Comparison of ENCODE assay signal across 32 mouse cellular contexts in genomic region chr6:123258946-123259345, GRCm38 (mm10). TPM values are rescaled to one million over a fixed set of nuclear protein-coding genes. Genes with fewer than 3 reads are reported as not detected.
DNase-seq lines count a peak whose midpoint lies in the region; ATAC-seq and TF ChIP-seq lines count a peak whose summit lies in the region.
"Had no signal": no experiment of that assay in that cellular context is flagged by ENCODE, and none has a peak within 500 bp of the region (broad histone marks: within the 10 kb centered on the region; RNA-seq: fewer than 3 reads in every experiment).

No protein-coding gene starts in this region.

- H3K36me3 ChIP-seq in intestine, postnatal 0 days (ENCODE audit: control insufficient read depth, insufficient read depth), result no peaks in the 10 kb centered on the region
- H3K36me3 ChIP-seq in intestine, embryonic 15.5 days, result no peaks in the 10 kb centered on the region
- no peaks in the 10 kb centered on the region for H3K36me3 ChIP-seq in midbrain, embryonic 14.5 days (ENCODE audit: control insufficient read depth, insufficient read depth, low read length)
- no peaks in the 10 kb centered on the region for H3K36me3 ChIP-seq in midbrain, embryonic 13.5 days
- no peaks in the 10 kb centered on the region for H3K36me3 ChIP-seq in forebrain, embryonic 16.5 days (ENCODE audit: control insufficient read depth, insufficient read depth)
- H3K36me3 ChIP-seq in forebrain, embryonic 15.5 days, result no peaks in the 10 kb centered on the region
- H3K36me3 ChIP-seq: forebrain, embryonic 10.5 days; midbrain, embryonic 12.5 days; neural tube, embryonic 15.5 days; stomach, embryonic 15.5 days had no signal

- H3K4me3 ChIP-seq in intestine, postnatal 0 days (ENCODE audit: low read depth, low read length), result no peak overlapping the region
- no peak overlapping the region for H3K4me3 ChIP-seq in intestine, embryonic 15.5 days (replicated peaks)
- no peak overlapping the region for H3K4me3 ChIP-seq in midbrain, embryonic 14.5 days (replicated peaks; ENCODE audit: low read depth, low read length)
- no peak overlapping the region for H3K4me3 ChIP-seq in midbrain, embryonic 13.5 days (replicated peaks)
- H3K4me3 ChIP-seq in forebrain, embryonic 16.5 days (replicated peaks; ENCODE audit: low read length), result no peak overlapping the region
- no peak overlapping the region for H3K4me3 ChIP-seq in forebrain, embryonic 15.5 days
- H3K4me3 ChIP-seq: forebrain, embryonic 10.5 days; midbrain, embryonic 12.5 days; myocyte; neural tube, embryonic 15.5 days; stomach, embryonic 15.5 days had no signal

- H3K9me3 ChIP-seq in intestine, postnatal 0 days (ENCODE audit: control insufficient read depth), result no peaks in the 10 kb centered on the region
- H3K9me3 ChIP-seq in intestine, embryonic 15.5 days, result no peaks in the 10 kb centered on the region
- no peaks in the 10 kb centered on the region for H3K9me3 ChIP-seq in midbrain, embryonic 14.5 days (ENCODE audit: control insufficient read depth, low read length)
- H3K9me3 ChIP-seq in midbrain, embryonic 13.5 days, result peaks cover 3% of the 10 kb centered on the region; the same call in 1 of the 2 replicates
- no peaks in the 10 kb centered on the region for H3K9me3 ChIP-seq in forebrain, embryonic 16.5 days (ENCODE audit: control insufficient read depth, low read length)
- H3K9me3 ChIP-seq in forebrain, embryonic 15.5 days, result no peaks in the 10 kb centered on the region
- H3K9me3 ChIP-seq: forebrain, embryonic 10.5 days; midbrain, embryonic 12.5 days; neural tube, embryonic 15.5 days; stomach, embryonic 15.5 days had no signal

- WGBS in intestine, postnatal 0 days, result 77% methylated on average over 3 of the region's 3 CpGs
- WGBS in intestine, embryonic 15.5 days, result 68% methylated on average over 3 of the region's 3 CpGs
- 76% methylated on average over 3 of the region's 3 CpGs for WGBS in midbrain, embryonic 14.5 days
- WGBS in midbrain, embryonic 13.5 days, result 77% methylated on average over 3 of the region's 3 CpGs
- 79% methylated on average over 3 of the region's 3 CpGs for WGBS in forebrain, embryonic 16.5 days
- 85% methylated on average over 3 of the region's 3 CpGs for WGBS in forebrain, embryonic 15.5 days

- H3K4me2 ChIP-seq in intestine, postnatal 0 days (replicated peaks; ENCODE audit: low read depth), result no peak overlapping the region
- no peak overlapping the region for H3K4me2 ChIP-seq in intestine, embryonic 15.5 days (replicated peaks)
- no peak overlapping the region for H3K4me2 ChIP-seq in midbrain, embryonic 14.5 days (ENCODE audit: low read length)
- H3K4me2 ChIP-seq in midbrain, embryonic 13.5 days (replicated peaks), result no peak overlapping the region
- H3K4me2 ChIP-seq in forebrain, embryonic 16.5 days (ENCODE audit: low read length), result no peak overlapping the region
- H3K4me2 ChIP-seq in forebrain, embryonic 15.5 days (replicated peaks), result no peak overlapping the region
- H3K4me2 ChIP-seq: midbrain, embryonic 12.5 days; neural tube, embryonic 15.5 days; stomach, embryonic 15.5 days had no signal

- no peak overlapping the region for H3K9ac ChIP-seq in intestine, postnatal 0 days (ENCODE audit: low read depth, low read length)
- H3K9ac ChIP-seq in intestine, embryonic 15.5 days, result no peak overlapping the region
- H3K9ac ChIP-seq in midbrain, embryonic 14.5 days (replicated peaks; ENCODE audit: low read length), result no peak overlapping the region
- no peak overlapping the region for H3K9ac ChIP-seq in midbrain, embryonic 13.5 days (replicated peaks)
- H3K9ac ChIP-seq in forebrain, embryonic 16.5 days (replicated peaks; ENCODE audit: low read depth, low read length), result no peak overlapping the region
- H3K9ac ChIP-seq in forebrain, embryonic 15.5 days (replicated peaks), result no peak overlapping the region
- H3K9ac ChIP-seq: midbrain, embryonic 12.5 days; neural tube, embryonic 15.5 days; stomach, embryonic 15.5 days had no signal

- H3K27ac ChIP-seq in intestine, postnatal 0 days (ENCODE audit: low read depth, low read length), result no peak overlapping the region
- H3K27ac ChIP-seq in intestine, embryonic 15.5 days, result no peak overlapping the region
- H3K27ac ChIP-seq in midbrain, embryonic 14.5 days (replicated peaks; ENCODE audit: low read depth, low read length), result no peak overlapping the region
- no peak overlapping the region for H3K27ac ChIP-seq in midbrain, embryonic 13.5 days
- H3K27ac ChIP-seq in forebrain, embryonic 16.5 days (ENCODE audit: low read length), result no peak overlapping the region
- H3K27ac ChIP-seq in forebrain, embryonic 15.5 days (replicated peaks), result no peak overlapping the region
- H3K27ac ChIP-seq: forebrain, embryonic 10.5 days; midbrain, embryonic 12.5 days; neural tube, embryonic 15.5 days; stomach, embryonic 15.5 days had no signal

- DNase-seq in midbrain, embryonic 14.5 days, result peak; percentile 1
- no peak for DNase-seq in lung, postnatal 14 days
- DNase-seq: adrenal gland, postnatal 10 days; cerebellum, adult 11 months; cerebellum, postnatal 10 days; gastrocnemius, postnatal 25 days; kidney, adult 8-10 months; kidney, postnatal 25 days; lung, adult 18-20 months; right cerebral cortex, postnatal 25 days; thymus, adult 2 months had no signal

- ATAC-seq in intestine, postnatal 0 days, result no peak
- no peak for ATAC-seq in intestine, embryonic 15.5 days
- no peak for ATAC-seq in midbrain, embryonic 14.5 days (ENCODE audit: low FRiP score, low TSS enrichment)
- ATAC-seq in midbrain, embryonic 13.5 days, result no peak
- peak; percentile 57 for ATAC-seq in erythroblast, adult 5-6 weeks (replicated peaks; ENCODE audit: low FRiP score, poor library complexity, severe bottlenecking)
- ATAC-seq in forebrain, embryonic 16.5 days, result no peak
- no peak for ATAC-seq in forebrain, embryonic 15.5 days (replicated peaks)
- ATAC-seq: activated CD4-positive, CD25-positive, alpha-beta regulatory T cell, adult 4 months had no signal

- H3K4me1 ChIP-seq in intestine, postnatal 0 days (replicated peaks; ENCODE audit: control insufficient read depth, insufficient read depth, low read length), result no peaks in the 10 kb centered on the region
- H3K4me1 ChIP-seq in intestine, embryonic 15.5 days (replicated peaks), result no peaks in the 10 kb centered on the region
- H3K4me1 ChIP-seq in midbrain, embryonic 14.5 days (ENCODE audit: control insufficient read depth, insufficient read depth, low read length), result no peaks in the 10 kb centered on the region
- no peaks in the 10 kb centered on the region for H3K4me1 ChIP-seq in midbrain, embryonic 13.5 days (replicated peaks)
- H3K4me1 ChIP-seq in forebrain, embryonic 16.5 days (replicated peaks; ENCODE audit: control insufficient read depth, insufficient read depth, low read length), result no peaks in the 10 kb centered on the region
- H3K4me1 ChIP-seq in forebrain, embryonic 15.5 days, result no peaks in the 10 kb centered on the region
- H3K4me1 ChIP-seq: forebrain, embryonic 10.5 days; midbrain, embryonic 12.5 days; neural tube, embryonic 15.5 days; stomach, embryonic 15.5 days had no signal

- H3K27me3 ChIP-seq in intestine, postnatal 0 days (replicated peaks; ENCODE audit: control insufficient read depth, insufficient read depth, low read length), result no peaks in the 10 kb centered on the region
- H3K27me3 ChIP-seq in intestine, embryonic 15.5 days (replicated peaks), result no peaks in the 10 kb centered on the region
- H3K27me3 ChIP-seq in midbrain, embryonic 14.5 days (ENCODE audit: control insufficient read depth, insufficient read depth, low read length), result no peaks in the 10 kb centered on the region
- no peaks in the 10 kb centered on the region for H3K27me3 ChIP-seq in midbrain, embryonic 13.5 days
- no peaks in the 10 kb centered on the region for H3K27me3 ChIP-seq in forebrain, embryonic 16.5 days (replicated peaks; ENCODE audit: control insufficient read depth, insufficient read depth, low read length)
- no peaks in the 10 kb centered on the region for H3K27me3 ChIP-seq in forebrain, embryonic 15.5 days
- H3K27me3 ChIP-seq: midbrain, embryonic 12.5 days; neural tube, embryonic 15.5 days; stomach, embryonic 15.5 days had no signal

- TF ChIP-seq CTCF in intestine, postnatal 0 days (IDR thresholded peaks at IDR 0.05; ENCODE audit: low read depth), result 0 out of 2 replicates have a peak, but pooled peaks have one; percentile 8

RNA-seq across cellular contexts. Expression of gene Clec4d, which starts 3.0 kb away (rescaled TPM):
- 0.14 and 0.31 TPM in 2 replicates for polyA plus RNA-seq in intestine, postnatal 0 days (2015; fragmentation: Nextera tagmentation; extraction: Ambion mirVana)
- 0.18 TPM in 1 of 2 replicates, not detected in the other for polyA plus RNA-seq in intestine, embryonic 15.5 days (2015; fragmentation: Nextera tagmentation; extraction: Ambion mirVana)
- not detected in 2 replicates for polyA plus RNA-seq in midbrain, embryonic 14.5 days (2014; fragmentation: Nextera tagmentation; extraction: Ambion mirVana)
- not detected in 2 replicates for polyA plus RNA-seq in midbrain, embryonic 13.5 days (2015; fragmentation: Nextera tagmentation; extraction: Ambion mirVana)
- 1.9 and 8.8 TPM in 2 replicates for total RNA-seq in erythroblast, adult 5-6 weeks (2015; ENCODE audit: low replicate concordance)
- 10.2 and 11.8 TPM in 2 replicates for total RNA-seq in erythroblast, adult 5-6 weeks (2017; ENCODE audit: low replicate concordance)
- not detected in 2 replicates for polyA plus RNA-seq in forebrain, embryonic 16.5 days (2015; fragmentation: Nextera tagmentation; extraction: Ambion mirVana)
- polyA plus RNA-seq in forebrain, embryonic 15.5 days (2015; fragmentation: Nextera tagmentation; extraction: Ambion mirVana), result not detected in 2 replicates
- total RNA-seq: ES-E14; gastrocnemius, postnatal 25 days; left cerebral cortex, adult 8-10 months had no signal
- polyA plus RNA-seq: activated CD4-positive, CD25-positive, alpha-beta regulatory T cell, adult 4 months; forebrain, embryonic 10.5 days; midbrain, embryonic 12.5 days; myocyte; neural tube, embryonic 15.5 days had no signal

RNA-seq across cellular contexts. Expression of gene Clec4n, which starts 29.3 kb away (rescaled TPM):
- polyA plus RNA-seq in intestine, postnatal 0 days (2015; fragmentation: Nextera tagmentation; extraction: Ambion mirVana), result 4.7 and 6.4 TPM in 2 replicates
- 5.1 and 5.7 TPM in 2 replicates for polyA plus RNA-seq in intestine, embryonic 15.5 days (2015; fragmentation: Nextera tagmentation; extraction: Ambion mirVana)
- polyA plus RNA-seq in midbrain, embryonic 14.5 days (2014; fragmentation: Nextera tagmentation; extraction: Ambion mirVana), result 2.6 TPM in 1 of 2 replicates, not detected in the other
- polyA plus RNA-seq in midbrain, embryonic 13.5 days (2015; fragmentation: Nextera tagmentation; extraction: Ambion mirVana), result 1.1 and 1.7 TPM in 2 replicates
- 2.9 TPM in 1 of 2 replicates, not detected in the other for total RNA-seq in erythroblast, adult 5-6 weeks (2015; ENCODE audit: low replicate concordance)
- total RNA-seq in erythroblast, adult 5-6 weeks (2017; ENCODE audit: low replicate concordance), result 4.5 TPM in 1 of 2 replicates, not detected in the other
- polyA plus RNA-seq in forebrain, embryonic 16.5 days (2015; fragmentation: Nextera tagmentation; extraction: Ambion mirVana), result 0.29 and 0.49 TPM in 2 replicates
- polyA plus RNA-seq in forebrain, embryonic 15.5 days (2015; fragmentation: Nextera tagmentation; extraction: Ambion mirVana), result 0.70 and 0.72 TPM in 2 replicates
- total RNA-seq: ES-E14; gastrocnemius, postnatal 25 days; left cerebral cortex, adult 8-10 months had no signal
- polyA plus RNA-seq: C2C12, myocyte had no signal

RNA-seq across cellular contexts. Expression of gene Clec4e, which starts 30.7 kb away (rescaled TPM):
- not detected in 2 replicates for polyA plus RNA-seq in intestine, postnatal 0 days (2015; fragmentation: Nextera tagmentation; extraction: Ambion mirVana)
- polyA plus RNA-seq in intestine, embryonic 15.5 days (2015; fragmentation: Nextera tagmentation; extraction: Ambion mirVana), result not detected in 2 replicates
- not detected in 2 replicates for polyA plus RNA-seq in midbrain, embryonic 14.5 days (2014; fragmentation: Nextera tagmentation; extraction: Ambion mirVana)
- polyA plus RNA-seq in midbrain, embryonic 13.5 days (2015; fragmentation: Nextera tagmentation; extraction: Ambion mirVana), result not detected in 2 replicates
- total RNA-seq in erythroblast, adult 5-6 weeks (2015; ENCODE audit: low replicate concordance), result 7.3 and 9.0 TPM in 2 replicates
- total RNA-seq in erythroblast, adult 5-6 weeks (2017; ENCODE audit: low replicate concordance), result 8.1 and 8.5 TPM in 2 replicates
- polyA plus RNA-seq in forebrain, embryonic 16.5 days (2015; fragmentation: Nextera tagmentation; extraction: Ambion mirVana), result not detected in 2 replicates
- polyA plus RNA-seq in forebrain, embryonic 15.5 days (2015; fragmentation: Nextera tagmentation; extraction: Ambion mirVana), result not detected in 2 replicates
- total RNA-seq: ES-E14; gastrocnemius, postnatal 25 days; left cerebral cortex, adult 8-10 months had no signal
- polyA plus RNA-seq: activated CD4-positive, CD25-positive, alpha-beta regulatory T cell, adult 4 months; C2C12; forebrain, embryonic 10.5 days; limb, embryonic 11.5 days; midbrain, embryonic 12.5 days; myocyte; neural tube, embryonic 15.5 days had no signal

RNA-seq across cellular contexts. Expression of gene Vmn2r19, which starts 49.2 kb away (rescaled TPM):
- not detected in 2 replicates for polyA plus RNA-seq in intestine, postnatal 0 days (2015; fragmentation: Nextera tagmentation; extraction: Ambion mirVana)
- not detected in 2 replicates for polyA plus RNA-seq in intestine, embryonic 15.5 days (2015; fragmentation: Nextera tagmentation; extraction: Ambion mirVana)
- polyA plus RNA-seq in midbrain, embryonic 14.5 days (2014; fragmentation: Nextera tagmentation; extraction: Ambion mirVana), result not detected in 2 replicates
- not detected in 2 replicates for polyA plus RNA-seq in midbrain, embryonic 13.5 days (2015; fragmentation: Nextera tagmentation; extraction: Ambion mirVana)
- total RNA-seq in erythroblast, adult 5-6 weeks (2015; ENCODE audit: low replicate concordance), result not detected in 2 replicates
- not detected in 2 replicates for total RNA-seq in erythroblast, adult 5-6 weeks (2017; ENCODE audit: low replicate concordance)
- not detected in 2 replicates for polyA plus RNA-seq in forebrain, embryonic 16.5 days (2015; fragmentation: Nextera tagmentation; extraction: Ambion mirVana)
- not detected in 2 replicates for polyA plus RNA-seq in forebrain, embryonic 15.5 days (2015; fragmentation: Nextera tagmentation; extraction: Ambion mirVana)
- total RNA-seq: adrenal gland, postnatal 10 days; ES-E14; gastrocnemius, postnatal 25 days; heart, adult 8-10 months; hematopoietic stem cell, adult 5-6 weeks; left cerebral cortex, adult 8-10 months had no signal
- polyA plus RNA-seq: activated CD4-positive, CD25-positive, alpha-beta regulatory T cell, adult 4 months; C2C12; embryonic facial prominence, embryonic 14.5 days; forebrain, embryonic 10.5 days; heart, embryonic 16.5 days; limb, embryonic 11.5 days; midbrain, embryonic 12.5 days; myocyte; neural tube, embryonic 15.5 days; spleen, adult 2 months; stomach, embryonic 15.5 days; thymus, adult 2 months had no signal
